Mouse (Mus musculus): Measurements from ENCODE around the gene Rab1a.
A peak's percentile ranks its signal among the peaks of the same experiment; 100 is the strongest.
"Not testable (repeated sequence)": the region's sequence is repeated elsewhere in the genome, so short reads cannot be mapped to it uniquely, and the experiment has no call there.

Gene Rab1a

DNA sequence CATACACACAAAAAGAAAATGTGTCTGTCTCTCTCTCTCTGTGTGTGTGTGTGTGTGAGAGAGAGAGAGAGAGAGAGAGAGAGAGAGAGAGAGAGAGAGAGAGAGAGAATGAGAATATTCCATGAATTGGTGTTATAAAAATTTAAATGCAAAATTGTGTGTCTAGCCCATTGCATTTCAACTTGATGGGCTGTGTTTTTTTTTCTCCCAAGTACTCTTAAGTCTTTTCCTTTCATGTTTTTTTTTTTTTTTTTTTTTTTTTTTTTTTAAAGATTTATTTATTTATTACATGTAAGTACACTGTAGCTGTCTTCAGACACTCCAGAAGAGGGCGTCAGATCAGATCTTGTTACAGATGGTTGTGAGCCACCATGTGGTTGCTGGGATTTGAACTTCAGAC lies 20.4 kb downstream of the Rab1a start:
- not testable (repeated sequence) for DNase-seq

- DNase-seq, result no peak
These were observed 23.0 kb downstream of the Rab1a start for GRCm38 (mm10) chr11:20224196-20224595.

GRCm38 (mm10) chr11:20225938-20226337 lies 24.7 kb downstream of the Rab1a start:
- DNase-seq, result no peak

DNA sequence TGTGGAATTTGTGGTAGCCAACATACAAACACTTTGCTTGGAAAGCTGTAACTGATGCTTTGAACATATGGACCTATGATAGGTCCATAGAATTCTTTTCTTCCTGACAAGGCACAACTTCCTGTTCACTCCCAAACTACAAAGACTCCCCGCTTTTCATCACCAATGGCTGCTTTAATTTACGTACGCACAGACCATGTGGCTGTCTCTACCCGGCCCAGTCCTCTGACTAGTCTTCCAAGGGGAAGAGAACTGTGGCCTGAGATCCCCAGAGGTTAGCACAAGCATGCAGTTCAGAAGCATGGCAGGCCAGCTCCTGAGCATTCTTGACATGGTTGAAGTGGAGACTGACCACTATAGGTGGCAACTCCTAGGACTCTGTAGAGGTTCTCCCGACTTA lies 27.4 kb downstream of the Rab1a start:
- DNase-seq, result no peak

DNA sequence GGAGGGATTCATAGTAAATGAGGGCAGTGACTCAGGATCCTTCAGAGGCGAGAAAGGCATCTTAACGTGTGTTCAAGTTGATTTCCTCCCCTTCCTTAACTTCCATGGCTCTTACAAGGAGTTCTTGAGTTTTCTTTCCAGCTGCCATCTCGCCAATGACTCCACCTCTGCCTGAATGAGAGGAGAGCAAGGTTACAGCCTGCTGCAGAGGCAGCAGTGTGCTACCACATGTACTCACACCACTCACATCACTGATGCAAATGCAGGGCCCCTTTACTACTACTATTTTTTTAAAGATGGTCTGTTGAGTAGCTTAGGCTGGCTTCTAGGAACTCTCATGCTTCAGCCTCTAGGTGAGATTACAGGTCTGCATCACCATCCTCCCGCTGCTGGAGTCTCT lies 28.1 kb downstream of the Rab1a start:
- no peak for DNase-seq

GRCm38 (mm10) chr11:20230286-20230685 lies 29.1 kb downstream of the Rab1a start:
- no peak for DNase-seq

DNA sequence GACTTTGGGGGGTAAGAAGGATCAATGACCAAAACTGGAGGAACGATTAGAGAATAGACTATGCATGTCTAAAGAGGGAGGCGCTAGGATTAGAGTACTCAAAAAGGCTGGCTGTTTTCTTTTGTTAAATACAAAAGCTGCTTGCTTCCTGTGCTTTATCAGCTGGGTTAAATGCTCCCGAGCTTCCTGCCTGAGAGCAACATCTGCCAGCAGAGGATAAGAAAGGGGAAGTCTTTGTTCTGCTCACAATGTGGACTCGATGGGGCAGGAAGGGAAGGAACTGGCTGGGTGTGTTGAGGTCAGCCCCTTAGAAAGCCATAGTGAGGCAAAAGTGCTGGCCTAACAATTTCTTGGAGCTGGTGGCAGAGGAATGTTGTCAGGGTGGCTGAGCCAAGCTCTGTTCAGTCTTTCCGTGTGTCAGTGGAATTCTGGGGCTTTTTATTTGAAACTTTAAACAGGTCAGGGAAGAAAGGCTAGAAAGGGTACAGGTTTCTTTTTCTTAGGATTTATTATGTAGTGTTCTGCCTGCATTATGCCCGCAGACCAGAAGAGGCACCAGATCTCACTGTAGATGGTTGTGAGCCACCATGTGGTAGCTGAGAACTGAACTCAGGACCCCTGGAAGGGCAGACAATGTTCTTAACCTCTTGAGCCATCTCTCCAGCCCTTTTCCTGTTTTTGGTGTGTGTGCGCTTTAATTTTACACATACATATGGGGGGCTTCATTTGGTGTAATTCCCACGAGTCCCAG lies 30.1 kb downstream of the Rab1a start:
- DNase-seq, result peak; percentile 74

- no peak for DNase-seq
These were observed 31.0 kb downstream of the Rab1a start for GRCm38 (mm10) chr11:20232016-20232755.

GRCm38 (mm10) chr11:20234233-20234632 lies 33.0 kb downstream of the Rab1a start:
- no peak for DNase-seq

GRCm38 (mm10) chr11:20237018-20237417 lies 35.8 kb downstream of the Rab1a start:
- no peak for DNase-seq

DNA sequence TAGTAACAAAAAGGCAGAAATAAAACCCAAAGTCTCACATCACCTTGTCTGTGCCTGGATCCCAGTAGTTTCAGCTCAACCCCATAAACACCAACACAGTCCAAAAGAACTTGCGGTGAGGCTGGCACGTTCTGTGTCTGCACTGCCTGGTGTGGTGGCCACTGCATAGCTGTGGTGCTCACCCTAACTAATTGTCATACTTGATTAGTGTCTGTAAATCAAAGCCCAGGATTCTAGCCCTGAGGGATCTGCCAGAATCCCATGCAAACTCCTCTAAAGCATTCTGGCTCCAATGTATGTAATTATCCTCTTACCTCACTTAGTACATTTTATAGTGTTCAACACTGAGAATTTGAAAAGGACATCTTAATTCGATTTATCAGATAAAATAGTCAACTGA lies 36.7 kb downstream of the Rab1a start:
- DNase-seq, result no peak

DNA sequence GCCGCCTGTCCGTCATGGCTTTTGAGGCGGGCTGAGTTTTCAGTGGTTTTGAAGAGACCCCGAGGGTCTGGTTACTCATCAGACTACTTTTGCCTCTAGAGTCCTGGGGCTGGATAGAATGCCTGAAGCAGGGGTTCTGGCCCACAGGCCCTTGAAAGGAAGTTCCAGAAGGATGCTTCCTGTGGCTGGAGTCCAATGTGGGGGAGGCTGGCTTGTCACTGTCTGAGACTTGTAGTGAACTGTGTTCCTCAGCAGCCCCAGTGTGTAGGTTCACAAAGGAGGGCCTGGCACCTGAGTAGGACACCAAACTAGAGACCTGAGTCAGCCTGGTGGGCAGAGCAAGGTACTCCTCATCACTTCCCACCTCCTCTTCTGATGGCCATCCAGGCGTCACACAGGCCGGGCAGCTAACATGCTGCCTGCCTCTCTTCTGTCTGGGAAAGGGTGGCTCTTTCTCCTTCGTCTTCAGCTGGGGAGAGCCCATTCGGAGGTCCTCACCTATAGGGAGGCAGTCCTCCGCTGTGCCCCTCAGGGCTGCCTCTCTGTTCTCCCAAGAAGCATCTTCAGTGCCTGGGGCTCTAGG lies 38.1 kb downstream of the Rab1a start:
- DNase-seq, result no peak

DNA sequence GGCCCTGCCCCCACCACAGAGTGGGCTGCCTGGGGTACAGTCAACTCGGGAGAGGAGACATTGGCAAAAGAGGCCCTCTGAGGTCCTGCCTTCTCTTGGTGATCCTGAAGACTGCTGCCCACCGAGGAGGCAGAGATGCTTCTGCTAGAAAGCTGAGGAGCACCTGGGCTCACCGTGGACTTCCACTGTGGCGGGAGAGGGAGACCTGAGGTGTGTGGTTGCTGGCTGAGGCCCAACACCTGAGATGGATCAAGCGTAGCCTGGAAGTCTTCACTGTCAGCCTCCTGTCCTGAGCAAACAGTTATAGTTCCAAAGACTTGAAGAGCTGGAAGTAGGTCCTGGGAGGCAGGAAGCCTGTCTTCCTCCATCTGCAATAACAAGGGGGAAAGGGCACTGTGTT lies 39.1 kb downstream of the Rab1a start:
- DNase-seq, result no peak

GRCm38 (mm10) chr11:20241311-20241710 lies 40.1 kb downstream of the Rab1a start:
- no peak for DNase-seq

- DNase-seq, result no peak
These were observed 41.3 kb downstream of the Rab1a start for GRCm38 (mm10) chr11:20242366-20243056.

- DNase-seq, result peak; percentile 61
These were observed 42.1 kb downstream of the Rab1a start for GRCm38 (mm10) chr11:20243214-20243913.

DNA sequence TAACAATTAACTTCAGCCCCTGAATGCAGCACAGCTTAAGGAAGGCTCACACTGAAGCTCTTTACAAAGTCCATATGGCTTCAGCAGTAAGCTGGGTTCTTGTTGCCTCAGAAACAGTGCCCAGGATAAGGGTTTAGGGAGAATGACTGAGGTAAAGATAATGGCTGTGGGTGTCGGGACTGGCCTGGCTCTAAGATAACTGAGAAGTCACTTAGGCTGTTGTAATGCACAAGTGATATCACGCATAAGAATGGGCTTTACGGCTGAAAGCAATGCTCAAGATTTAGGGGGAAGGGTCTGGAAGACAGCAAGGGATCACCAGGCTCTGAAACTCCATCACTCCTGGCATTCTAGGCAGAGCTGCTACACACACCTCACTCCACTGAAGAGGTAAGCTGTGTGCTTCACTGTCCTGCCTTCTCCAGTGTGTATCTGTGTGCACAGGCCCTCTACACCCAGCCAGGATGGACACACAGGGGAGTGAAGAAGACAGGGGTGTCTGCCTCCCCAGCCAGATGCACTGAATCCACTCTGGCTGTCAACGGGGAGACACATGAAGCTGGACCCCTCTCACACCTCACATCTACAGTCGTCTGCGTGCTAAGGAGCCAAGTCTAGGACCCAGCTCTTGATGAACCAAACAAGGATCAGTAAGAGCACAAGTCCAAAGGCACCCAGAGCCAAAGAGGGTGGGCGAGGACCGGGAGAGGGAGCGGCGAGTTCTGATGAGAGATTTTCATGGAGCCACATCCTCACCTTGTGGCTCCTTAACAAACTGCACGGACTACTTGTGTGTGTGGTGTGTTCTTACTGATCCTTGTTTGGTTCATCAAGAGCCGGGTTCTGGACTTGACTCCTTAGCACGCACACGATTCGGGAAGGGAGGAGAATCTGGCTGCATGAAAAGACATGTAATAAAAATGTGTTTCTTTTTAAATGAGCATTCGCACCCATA lies 43.4 kb downstream of the Rab1a start:
- no peak for DNase-seq

DNA sequence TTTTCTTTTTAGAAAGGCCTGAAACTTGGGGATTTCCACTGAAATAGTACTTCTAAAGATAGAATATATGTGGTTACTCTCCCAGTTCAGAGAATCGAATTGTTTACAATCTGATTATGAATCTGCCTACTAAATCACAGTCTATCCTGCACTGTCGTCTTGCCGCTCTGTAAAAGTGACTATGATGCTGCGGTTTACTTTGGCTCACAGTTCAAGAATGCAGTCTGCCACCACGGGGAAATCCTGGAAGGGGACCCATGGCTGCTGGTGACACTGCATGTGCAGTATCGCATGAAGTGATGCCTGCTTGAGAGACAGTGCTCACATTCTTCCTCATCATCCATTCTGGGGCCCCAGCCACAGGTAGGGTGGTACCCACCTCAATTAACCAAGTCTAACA lies 44.1 kb downstream of the Rab1a start:
- no peak for DNase-seq

- DNase-seq, result no peak
These were observed 45.4 kb downstream of the Rab1a start for GRCm38 (mm10) chr11:20246616-20247015.

- no peak for DNase-seq
These were observed 46.1 kb downstream of the Rab1a start for GRCm38 (mm10) chr11:20247146-20247855.

GRCm38 (mm10) chr11:20248277-20248676 lies 47.0 kb downstream of the Rab1a start:
- no peak for DNase-seq
